Mouse (Mus musculus) thymus, adult 2 months (tissue): ENCODE results near the gene Slc4a8. TPM values are rescaled to one million over a fixed set of nuclear protein-coding genes. Genes with fewer than 3 reads are reported as not detected.

ENCODE experiments used
- DNase-seq: peaks from one replicate; pipeline ENCODE4 v3.0.0; 2021
- H3K27ac ChIP-seq: fragments of 200-500 bp; 2 replicates; pipeline ENCODE4 v1.5.1; 2012; ENCODE audit warnings: low read length, control low read depth; ENCODE audit not compliant: control insufficient read depth, insufficient read depth
- H3K27me3 ChIP-seq: fragments of 200-500 bp; 2 replicates; pipeline ENCODE4 v1.6.1; 2012; ENCODE audit warnings: mild to moderate bottlenecking, low read length, moderate library complexity, mixed read lengths; ENCODE audit not compliant: control insufficient read depth, insufficient read depth
- H3K36me3 ChIP-seq: fragments of 200-500 bp; 2 replicates; pipeline ENCODE4 v1.6.1; 2012; ENCODE audit warnings: mild to moderate bottlenecking, low read length, moderate library complexity; ENCODE audit not compliant: control insufficient read depth, insufficient read depth
- H3K4me1 ChIP-seq: fragments of 200-500 bp; replicated peaks from 2 replicates; pipeline ENCODE4 v1.6.1; 2012; ENCODE audit warnings: low read length; ENCODE audit not compliant: control insufficient read depth, insufficient read depth
- H3K4me3 ChIP-seq: fragments of 200-500 bp; 2 replicates; pipeline ENCODE4 v1.5.1; 2012; ENCODE audit warnings: mild to moderate bottlenecking, low read length, control low read depth, moderate library complexity; ENCODE audit not compliant: control insufficient read depth, insufficient read depth
- CTCF ChIP-seq: fragments of 200-500 bp; IDR thresholded peaks from 2 replicates; pipeline ENCODE4 v1.5.1; 2012; ENCODE audit warnings: mild to moderate bottlenecking, control low read depth, low read length, moderate library complexity, borderline replicate concordance; ENCODE audit not compliant: control insufficient read depth, poor library complexity, insufficient read depth; ENCODE audit errors: extremely low read depth
- POLR2A ChIP-seq: fragments of 200-500 bp; IDR thresholded peaks from 2 replicates; pipeline ENCODE4 v1.6.1; 2012; ENCODE audit warnings: mild to moderate bottlenecking, low read length, control low read depth, moderate library complexity; ENCODE audit not compliant: control insufficient read depth, poor library complexity, insufficient read depth; ENCODE audit errors: extremely low read depth
- WGBS: fragments of 180-500 bp; shearing (Covaris S2); methylation state at CpG from one replicate; pipeline ENCODE4 v1.1.7; 2018; 5-methylcytosine and 5-hydroxymethylcytosine counted together
- polyA plus RNA-seq: library from polyadenylated mRNA; depleted of rRNA; stranded (reverse); fragments of >200 nt; gene quantifications from 2 replicates; pipeline ENCODE4 v1.2.3, GENCODE M21; 2012

The Slc4a8 gene
- polyA plus RNA-seq, 1 experiment, result 11.9 TPM

- Histone ChIP-seq H3K27ac (no peak overlapping the region), H3K36me3 (no peaks in the 10 kb centered on the region), H3K4me1 (no peaks in the 10 kb centered on the region), H3K4me3 (no peak overlapping the region), H3K27me3 (no peaks in the 10 kb centered on the region)
- no peak for TF ChIP-seq POLR2A
- TF ChIP-seq CTCF, result no peak
- WGBS, result 62% methylated on average over 6 of the region's 6 CpGs
- peak; percentile 41 for DNase-seq
These were observed 69.1 kb downstream of the Slc4a8 start for GRCm38 (mm10) chr15:100830682-100831081.

- Histone ChIP-seq H3K27ac (no peak overlapping the region), H3K36me3 (no peaks in the 10 kb centered on the region), H3K4me3 (no peak overlapping the region), H3K4me1 (no peaks in the 10 kb centered on the region), H3K27me3 (no peaks in the 10 kb centered on the region)
- WGBS, result 93% methylated on average over 8 of the region's 8 CpGs
- DNase-seq, result no peak
- TF ChIP-seq POLR2A, result no peak
- TF ChIP-seq CTCF, result no peak
These were observed 70.6 kb downstream of the Slc4a8 start for GRCm38 (mm10) chr15:100832144-100832543.

GRCm38 (mm10) chr15:100832784-100833183 is 71.2 kb downstream of the Slc4a8 start:
- Histone ChIP-seq H3K4me3 (no peak overlapping the region), H3K27ac (no peak overlapping the region), H3K27me3 (no peaks in the 10 kb centered on the region), H3K36me3 (no peaks in the 10 kb centered on the region), H3K4me1 (no peaks in the 10 kb centered on the region)
- TF ChIP-seq CTCF (no peak), POLR2A (no peak)
- no peak for DNase-seq
- WGBS, result 51% methylated on average over 7 of the region's 7 CpGs

GRCm38 (mm10) chr15:100836729-100837128 is 75.2 kb downstream of the Slc4a8 start:
- Histone ChIP-seq H3K4me3 (no peak overlapping the region), H3K27ac (no peak overlapping the region), H3K4me1 (no peaks in the 10 kb centered on the region), H3K36me3 (no peaks in the 10 kb centered on the region), H3K27me3 (no peaks in the 10 kb centered on the region)
- TF ChIP-seq CTCF, result no peak
- TF ChIP-seq POLR2A, result no peak
- 86% methylated on average over 8 of the region's 8 CpGs for WGBS
- no peak for DNase-seq

- Histone ChIP-seq H3K27ac (no peak overlapping the region), H3K4me1 (peaks cover 5% of the 10 kb centered on the region; the same call in 1 of the 2 replicates), H3K27me3 (no peaks in the 10 kb centered on the region), H3K4me3 (no peak overlapping the region), H3K36me3 (no peaks in the 10 kb centered on the region)
- 36% methylated on average over 12 of the region's 12 CpGs for WGBS
- TF ChIP-seq CTCF, result peak; percentile 72; the same call in 1 of the 2 replicates
- TF ChIP-seq POLR2A, result no peak
- DNase-seq, result peak; percentile 43
These were observed 77.2 kb downstream of the Slc4a8 start for GRCm38 (mm10) chr15:100838607-100839207.

- H3K4me3 ChIP-seq, result no peak overlapping the region
- peaks cover 23% of the 10 kb centered on the region for H3K4me1 ChIP-seq
- no peaks in the 10 kb centered on the region for H3K27me3 ChIP-seq
- peak overlapping the region; percentile 98 for H3K27ac ChIP-seq
- no peaks in the 10 kb centered on the region for H3K36me3 ChIP-seq
- WGBS, result 85% methylated on average over 7 of the region's 7 CpGs
- TF ChIP-seq POLR2A, result no peak
- no peak for TF ChIP-seq CTCF
- peak; percentile 14 for DNase-seq
These were observed 82.8 kb downstream of the Slc4a8 start for GRCm38 (mm10) chr15:100844336-100844735.
